Mouse (Mus musculus) megakaryocyte, embryonic 14.5 days (primary cell): ENCODE data around the gene Pfn2. TPM values are rescaled to one million over a fixed set of nuclear protein-coding genes. Genes with fewer than 3 reads are reported as not detected.
A peak's percentile ranks its signal among the peaks of the same experiment; 100 is the strongest.
"Not testable (repeated sequence)": the region's sequence is repeated elsewhere in the genome, so short reads cannot be mapped to it uniquely, and the experiment has no call there.

Source experiments
- H3K27me3 ChIP-seq: replicated peaks from 2 replicates; pipeline ENCODE3; 2012; ENCODE audit warnings: inconsistent platforms
- H3K36me3 ChIP-seq: replicated peaks from 2 replicates; pipeline ENCODE3; 2012; ENCODE audit warnings: low read length, inconsistent platforms, mixed read lengths
- H3K4me1 ChIP-seq: 2 replicates; pipeline ENCODE4 v1.6.1; 2012; ENCODE audit warnings: inconsistent platforms
- H3K4me3 ChIP-seq: replicated peaks from 2 replicates; pipeline ENCODE3; 2012; ENCODE audit warnings: moderate library complexity, mild to moderate bottlenecking, inconsistent platforms
- H3K9me3 ChIP-seq: 2 replicates; pipeline ENCODE4 v1.6.1; 2012; ENCODE audit warnings: inconsistent platforms
- FLI1 ChIP-seq: IDR thresholded peaks from 2 replicates; pipeline ENCODE4 v1.6.1; 2012; ENCODE audit warnings: low read length, inconsistent platforms, mixed read lengths
- GATA1 ChIP-seq: IDR thresholded peaks from 3 replicates; pipeline ENCODE4 v1.6.1; 2012; ENCODE audit warnings: mixed read lengths, low read length, inconsistent platforms, borderline replicate concordance
- polyA plus RNA-seq: library from polyadenylated mRNA; stranded (reverse); fragments of >175 nt; gene quantifications from 2 replicates; pipeline ENCODE4 v1.2.3, GENCODE M21; 2012; ENCODE audit warnings: low replicate concordance; ENCODE audit not compliant: insufficient read depth

Pfn2 gene
- polyA plus RNA-seq: 2.8 TPM in 1 of 2 replicates, not detected in the other

- Histone ChIP-seq H3K4me3 (peak within 1 kb of the TSS; percentile 94), H3K27me3 (peaks cover 29% of the 10 kb centered on the region), H3K9me3 (peaks cover 4% of the 10 kb centered on the region), H3K4me1 (peaks cover 19% of the 10 kb centered on the region), H3K36me3 (no peaks in the 10 kb centered on the region)
- TF ChIP-seq GATA1: no peak
- TF ChIP-seq FLI1: no peak
Observed at GRCm38 (mm10) chr3:57847760-57848185, at the start of gene Pfn2. Gene Pfn2, minus strand, starts transcription at chr3:57848079.

DNA sequence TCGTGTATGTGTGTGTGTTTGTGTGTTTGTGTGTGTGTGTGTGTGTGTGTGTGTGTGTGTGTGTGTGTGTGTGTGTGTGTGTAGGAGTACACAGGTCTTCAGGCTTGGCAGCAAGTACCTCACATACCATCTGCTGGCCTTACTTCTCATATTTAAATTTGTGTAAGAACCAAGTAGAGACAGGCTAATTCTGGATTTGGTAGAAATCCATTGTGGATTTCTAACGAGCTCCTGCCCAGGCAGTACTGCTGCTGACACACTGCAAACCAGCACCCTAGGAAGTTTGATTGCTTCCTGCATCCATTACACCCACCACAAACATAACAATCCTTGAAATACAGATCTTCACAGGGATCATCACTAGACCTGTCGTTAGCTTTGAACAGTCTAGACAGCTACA lies 35.1 kb upstream of the Pfn2 start:
- no peak overlapping the region for H3K4me3 ChIP-seq
- peaks cover 3% of the 10 kb centered on the region; the same call in 1 of the 2 replicates for H3K9me3 ChIP-seq
- no peaks in the 10 kb centered on the region for H3K27me3 ChIP-seq
- H3K36me3 ChIP-seq: no peaks in the 10 kb centered on the region
- H3K4me1 ChIP-seq: no peaks in the 10 kb centered on the region
- no peak for TF ChIP-seq FLI1
- TF ChIP-seq GATA1: no peak

- TF ChIP-seq GATA1 (no peak), FLI1 (no peak)
- Histone ChIP-seq H3K4me1 (peaks cover 19% of the 10 kb centered on the region), H3K36me3 (no peaks in the 10 kb centered on the region), H3K27me3 (peaks cover 29% of the 10 kb centered on the region), H3K9me3 (peaks cover 4% of the 10 kb centered on the region), H3K4me3 (peak overlapping the region; percentile 94)
Observed at GRCm38 (mm10) chr3:57846912-57847759, 743 bp downstream of the Pfn2 start.

DNA sequence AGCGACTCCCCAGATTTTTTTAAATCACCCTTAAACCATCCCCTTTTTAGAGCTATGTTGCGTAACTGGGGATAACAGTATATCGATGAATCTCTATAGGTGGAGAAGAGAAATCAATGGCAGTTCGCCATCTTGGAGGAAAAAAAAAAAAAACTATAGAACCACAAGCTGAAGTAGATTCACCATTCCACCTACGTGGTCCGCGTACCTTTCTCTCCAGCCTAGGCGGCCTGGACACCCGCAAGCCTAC lies 1.3 kb downstream of the Pfn2 start:
- no peaks in the 10 kb centered on the region for H3K36me3 ChIP-seq
- no peak for TF ChIP-seq FLI1
- no peak for TF ChIP-seq GATA1
- peaks cover 19% of the 10 kb centered on the region for H3K4me1 ChIP-seq
- H3K27me3 ChIP-seq: peaks cover 29% of the 10 kb centered on the region
- H3K4me3 ChIP-seq: peak overlapping the region; percentile 94
- H3K9me3 ChIP-seq: peaks cover 4% of the 10 kb centered on the region

DNA sequence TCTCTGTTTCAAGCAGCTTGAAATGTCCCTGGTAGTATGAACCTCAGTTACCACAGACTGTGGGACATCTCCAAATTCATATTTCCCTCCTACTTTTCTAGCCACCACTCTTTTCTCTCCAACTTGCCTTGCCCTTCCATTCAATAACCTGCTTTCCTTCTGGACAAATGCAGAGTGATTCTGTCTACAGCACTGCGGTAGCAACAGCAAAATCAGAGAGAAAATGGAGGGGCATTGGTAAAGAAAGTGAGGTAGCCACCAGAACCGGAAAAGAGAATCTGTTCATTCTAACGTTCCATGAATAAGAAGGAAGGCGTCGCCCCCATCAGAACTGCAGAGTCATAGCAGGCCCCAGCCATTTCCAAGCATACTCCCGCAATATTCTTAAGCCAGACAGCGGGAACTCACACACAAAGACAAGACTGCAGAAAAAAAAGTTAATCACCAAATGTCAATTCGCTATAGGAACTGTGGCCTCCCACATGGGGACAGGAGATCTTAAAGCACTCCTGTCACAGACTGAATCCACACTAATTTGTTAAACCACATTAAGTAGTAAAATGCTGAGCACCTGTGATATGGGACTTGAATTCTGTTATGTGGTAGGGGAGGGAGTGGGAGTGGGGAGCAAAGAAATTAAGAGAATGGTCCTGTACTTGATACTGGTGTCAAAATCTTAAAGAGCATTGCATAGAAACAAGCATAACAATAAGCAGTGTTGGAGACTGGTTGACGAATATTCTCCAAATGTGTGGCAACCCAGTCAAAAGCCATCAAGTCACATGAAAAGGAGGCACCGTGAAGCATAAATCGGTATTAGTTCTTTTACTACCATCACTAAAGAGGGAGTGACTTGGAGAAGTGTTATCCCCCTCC lies 1.9 kb downstream of the Pfn2 start:
- peaks cover 19% of the 10 kb centered on the region for H3K4me1 ChIP-seq
- TF ChIP-seq GATA1 (no peak), FLI1 (no peak)
- H3K27me3 ChIP-seq: peaks cover 29% of the 10 kb centered on the region
- H3K9me3 ChIP-seq: peaks cover 4% of the 10 kb centered on the region
- no peaks in the 10 kb centered on the region for H3K36me3 ChIP-seq
- no peak overlapping the region for H3K4me3 ChIP-seq

- Histone ChIP-seq H3K36me3 (no peaks in the 10 kb centered on the region), H3K9me3 (no peaks in the 10 kb centered on the region), H3K4me1 (peaks cover 14% of the 10 kb centered on the region), H3K4me3 (no peak overlapping the region), H3K27me3 (peaks cover 27% of the 10 kb centered on the region)
- no peak for TF ChIP-seq FLI1
- TF ChIP-seq GATA1: no peak
Observed at GRCm38 (mm10) chr3:57843775-57844174, 4.1 kb downstream of the Pfn2 start.

- Histone ChIP-seq H3K36me3 (peaks cover 36% of the 10 kb centered on the region), H3K4me3 (no peak overlapping the region), H3K4me1 (no peaks in the 10 kb centered on the region), H3K27me3 (no peaks in the 10 kb centered on the region), H3K9me3 (no peaks in the 10 kb centered on the region)
- TF ChIP-seq FLI1: no peak
- no peak for TF ChIP-seq GATA1
Observed at GRCm38 (mm10) chr3:57836911-57837310, 11.0 kb downstream of the Pfn2 start.

DNA sequence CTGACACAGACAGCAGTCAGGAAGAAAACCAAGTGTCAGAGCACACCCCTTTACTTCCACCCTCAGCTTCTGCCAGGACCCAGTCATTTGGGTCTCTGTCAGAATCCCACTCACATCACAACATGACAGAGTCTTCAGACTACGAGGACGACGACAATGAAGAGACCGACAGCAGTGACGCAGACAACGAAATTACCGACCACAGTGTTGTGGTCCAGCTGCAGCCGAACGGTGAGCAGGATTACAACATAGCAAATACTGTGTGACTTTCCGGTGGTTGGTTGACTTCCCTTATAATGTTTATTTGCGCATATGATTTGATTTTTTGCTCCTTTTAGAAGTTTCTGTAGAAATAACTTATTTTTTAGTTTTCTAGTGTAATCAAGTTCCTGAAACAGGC lies 14.3 kb downstream of the Pfn2 start:
- Histone ChIP-seq H3K27me3 (no peaks in the 10 kb centered on the region), H3K4me1 (no peaks in the 10 kb centered on the region), H3K4me3 (no peak overlapping the region), H3K9me3 (no peaks in the 10 kb centered on the region), H3K36me3 (peaks cover 44% of the 10 kb centered on the region)
- TF ChIP-seq FLI1 (no peak), GATA1 (no peak)

- Histone ChIP-seq H3K4me3 (no peak overlapping the region), H3K27me3 (no peaks in the 10 kb centered on the region), H3K9me3 (no peaks in the 10 kb centered on the region), H3K4me1 (no peaks in the 10 kb centered on the region), H3K36me3 (peaks cover 43% of the 10 kb centered on the region)
- TF ChIP-seq GATA1: no peak
- no peak for TF ChIP-seq FLI1
Observed at GRCm38 (mm10) chr3:57825866-57826265, 22.0 kb downstream of the Pfn2 start.

DNA sequence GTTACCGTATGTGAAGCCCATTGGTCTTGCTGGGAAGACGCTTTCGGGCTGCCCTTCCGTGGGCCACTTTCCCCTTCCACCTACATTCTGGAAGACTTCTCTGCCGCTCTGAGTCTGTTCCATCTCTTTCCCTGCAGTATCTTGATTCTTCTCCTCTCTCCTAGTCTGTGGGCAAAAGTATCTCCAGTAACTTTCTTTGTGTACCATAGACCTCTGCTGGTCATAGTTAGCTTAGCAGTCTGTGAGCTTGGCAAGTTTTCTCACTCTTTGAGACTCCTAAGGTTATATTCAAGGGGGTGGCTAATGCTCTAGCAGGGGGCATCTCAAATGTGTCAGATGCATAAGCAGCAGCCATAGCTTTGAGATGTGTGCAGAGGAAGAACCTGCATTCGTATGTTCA lies 32.4 kb downstream of the Pfn2 start:
- no peak for TF ChIP-seq GATA1
- TF ChIP-seq FLI1: no peak
- Histone ChIP-seq H3K9me3 (no peaks in the 10 kb centered on the region), H3K36me3 (peaks cover under 1% of the 10 kb centered on the region), H3K4me1 (no peaks in the 10 kb centered on the region), H3K27me3 (no peaks in the 10 kb centered on the region), H3K4me3 (no peak overlapping the region)

GRCm38 (mm10) chr3:57795071-57795470 lies 52.8 kb downstream of the Pfn2 start:
- H3K9me3 ChIP-seq, H3K27me3 ChIP-seq, H3K4me1 ChIP-seq: not testable (repeated sequence)

More at GRCm38 (mm10) chr3:57795071-57795470, 52.8 kb downstream of the Pfn2 start:
- H3K36me3 ChIP-seq: peaks cover 23% of the 10 kb centered on the region
- not testable (repeated sequence) for H3K4me3 ChIP-seq
